24 mouse cellular contexts compared by ENCODE assay signal in the genomic region with DNA sequence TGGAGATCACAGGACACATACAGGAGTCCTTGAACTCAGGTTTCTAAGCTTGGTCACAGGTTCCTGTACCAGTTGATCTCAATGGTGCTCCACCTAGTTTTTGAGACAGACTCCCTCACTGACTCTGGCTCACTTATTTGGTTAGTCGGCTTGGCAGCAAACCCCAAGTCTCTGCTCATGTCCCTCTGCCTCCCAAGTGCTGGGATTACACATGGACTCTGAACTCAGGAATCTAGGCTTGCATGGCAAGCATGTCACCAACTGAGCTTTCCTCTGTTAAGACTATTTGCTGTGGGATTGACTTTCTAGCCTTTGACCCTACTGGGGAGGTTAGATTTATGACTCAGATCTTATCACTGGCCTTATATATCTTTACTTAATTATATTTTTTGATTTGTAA.
A peak's percentile ranks its signal among the peaks of the same experiment; 100 is the strongest.
DNase-seq lines count a peak whose midpoint lies in the region; ATAC-seq and TF ChIP-seq lines count a peak whose summit lies in the region.
"Had no signal": no experiment of that assay in that cellular context is flagged by ENCODE, and none has a peak within 500 bp of the region (broad histone marks: within the 10 kb centered on the region; RNA-seq: fewer than 3 reads in every experiment).

No protein-coding gene starts in this region.

- H3K4me3 ChIP-seq in liver, adult 2 months (ENCODE audit: insufficient read depth, low read depth, low read length), result no peak overlapping the region
- no peak overlapping the region for H3K4me3 ChIP-seq in liver, postnatal 0 days (ENCODE audit: low read depth, low read length)
- no peak overlapping the region for H3K4me3 ChIP-seq in intestine, embryonic 15.5 days (replicated peaks)
- no peak overlapping the region for H3K4me3 ChIP-seq in small intestine, adult 2 months (ENCODE audit: low read depth, low read length)
- H3K4me3 ChIP-seq: embryonic facial prominence, embryonic 12.5 days; embryonic facial prominence, embryonic 15.5 days; erythroblast, embryonic 14.5 days; gastrocnemius, adult 2 months; hindbrain, embryonic 12.5 days; hindbrain, embryonic 15.5 days had no signal

- DNase-seq in liver, adult 2 months (ENCODE audit: extremely low read depth, low read depth, low spot score), result peak; percentile 72
- DNase-seq in liver, postnatal 0 days, result no peak
- DNase-seq in embryo, embryonic 9.5 days (ENCODE audit: extremely low spot score), result no peak
- DNase-seq: adrenal gland, postnatal 10 days; adrenal gland, postnatal 36 days; cerebellum, adult 18-20 months; cerebellum, adult 9-10 months; cerebellum, postnatal 14 days; forebrain, postnatal 0 days; gastrocnemius, adult 2 months; gastrocnemius, postnatal 14 days; heart, adult 11 months had no signal

- no peaks in the 10 kb centered on the region for H3K27me3 ChIP-seq in liver, adult 2 months (ENCODE audit: control insufficient read depth, insufficient read depth, low read length)
- no peaks in the 10 kb centered on the region for H3K27me3 ChIP-seq in liver, postnatal 0 days (ENCODE audit: insufficient read depth, low read length)
- H3K27me3 ChIP-seq in intestine, embryonic 15.5 days (replicated peaks), result no peaks in the 10 kb centered on the region
- H3K27me3 ChIP-seq in small intestine, adult 2 months (ENCODE audit: control insufficient read depth, insufficient read depth, low read length), result no peaks in the 10 kb centered on the region
- H3K27me3 ChIP-seq: embryonic facial prominence, embryonic 12.5 days; embryonic facial prominence, embryonic 15.5 days; hindbrain, embryonic 12.5 days; hindbrain, embryonic 15.5 days had no signal

- TF ChIP-seq CTCF in liver, adult 2 months (IDR thresholded peaks at IDR 0.05; ENCODE audit: low read depth, low read length), result no peak
- TF ChIP-seq CTCF in liver, postnatal 0 days (IDR thresholded peaks at IDR 0.05; ENCODE audit: low read depth), result no peak
- no peak for TF ChIP-seq CTCF in small intestine, adult 2 months (IDR thresholded peaks at IDR 0.05; ENCODE audit: extremely low read depth, insufficient read length, insufficient replicate concordance, low read depth, low read length)

- H3K4me1 ChIP-seq in liver, adult 2 months (ENCODE audit: control insufficient read depth, insufficient read depth, low read length), result peaks cover 5% of the 10 kb centered on the region; the same call in 1 of the 2 replicates
- H3K4me1 ChIP-seq in liver, postnatal 0 days (ENCODE audit: insufficient read depth), result 0 out of 2 replicates have a peak, but pooled peaks cover 6% of the 10 kb centered on the region
- H3K4me1 ChIP-seq in intestine, embryonic 15.5 days (replicated peaks), result no peaks in the 10 kb centered on the region
- H3K4me1 ChIP-seq in small intestine, adult 2 months (ENCODE audit: control insufficient read depth, insufficient read depth, insufficient read length, low read length), result peaks cover 21% of the 10 kb centered on the region; the same call in 1 of the 2 replicates
- H3K4me1 ChIP-seq: embryonic facial prominence, embryonic 12.5 days; hindbrain, embryonic 15.5 days had no signal

- no peaks in the 10 kb centered on the region for H3K36me3 ChIP-seq in liver, adult 2 months (ENCODE audit: control insufficient read depth, insufficient read depth, low read length)
- H3K36me3 ChIP-seq in liver, postnatal 0 days (replicated peaks; ENCODE audit: insufficient read depth, low read length), result no peaks in the 10 kb centered on the region
- no peaks in the 10 kb centered on the region for H3K36me3 ChIP-seq in intestine, embryonic 15.5 days
- H3K36me3 ChIP-seq in small intestine, adult 2 months (ENCODE audit: control insufficient read depth, insufficient read depth, low read length), result no peaks in the 10 kb centered on the region
- H3K36me3 ChIP-seq: embryonic facial prominence, embryonic 12.5 days; embryonic facial prominence, embryonic 15.5 days; hindbrain, embryonic 12.5 days; hindbrain, embryonic 15.5 days had no signal

- H3K9ac ChIP-seq in liver, adult 2 months (ENCODE audit: low read depth, low read length), result no peak overlapping the region
- no peak overlapping the region for H3K9ac ChIP-seq in liver, postnatal 0 days (replicated peaks)
- no peak overlapping the region for H3K9ac ChIP-seq in intestine, embryonic 15.5 days
- H3K9ac ChIP-seq: embryonic facial prominence, embryonic 12.5 days; embryonic facial prominence, embryonic 15.5 days; forebrain, postnatal 0 days; hindbrain, embryonic 12.5 days; hindbrain, embryonic 15.5 days had no signal

- no peak overlapping the region for H3K27ac ChIP-seq in liver, adult 2 months (replicated peaks; ENCODE audit: insufficient read depth, low read depth, low read length)
- H3K27ac ChIP-seq in liver, postnatal 0 days (ENCODE audit: low read depth), result no peak overlapping the region
- peak overlapping the region; percentile 29; the same call in 1 of the 2 replicates for H3K27ac ChIP-seq in intestine, embryonic 15.5 days
- H3K27ac ChIP-seq in small intestine, adult 2 months (ENCODE audit: insufficient read depth, low read depth, low read length), result peak overlapping the region; percentile 60
- H3K27ac ChIP-seq: embryonic facial prominence, embryonic 12.5 days; embryonic facial prominence, embryonic 15.5 days; gastrocnemius, adult 2 months; hindbrain, embryonic 12.5 days; hindbrain, embryonic 15.5 days had no signal

- H3K79me2 ChIP-seq in liver, adult 2 months (ENCODE audit: control insufficient read depth, insufficient read depth, low read length), result no peaks in the 10 kb centered on the region; the same call in 1 of the 2 replicates

- no peaks in the 10 kb centered on the region for H3K9me3 ChIP-seq in liver, postnatal 0 days (ENCODE audit: low read length)
- no peaks in the 10 kb centered on the region for H3K9me3 ChIP-seq in intestine, embryonic 15.5 days
- H3K9me3 ChIP-seq: embryonic facial prominence, embryonic 12.5 days; embryonic facial prominence, embryonic 15.5 days; hindbrain, embryonic 12.5 days; hindbrain, embryonic 15.5 days had no signal

- TF ChIP-seq EP300 in liver, postnatal 0 days (IDR thresholded peaks at IDR 0.05; ENCODE audit: low read depth), result no peak

- no peak overlapping the region for H3K4me2 ChIP-seq in liver, postnatal 0 days (ENCODE audit: low read depth, low read length)
- H3K4me2 ChIP-seq in intestine, embryonic 15.5 days (replicated peaks), result no peak overlapping the region
- H3K4me2 ChIP-seq: embryonic facial prominence, embryonic 12.5 days; embryonic facial prominence, embryonic 15.5 days; heart, embryonic 11.5 days; hindbrain, embryonic 12.5 days; hindbrain, embryonic 15.5 days had no signal

- TF ChIP-seq POLR2A in liver, adult 2 months (IDR thresholded peaks at IDR 0.05; ENCODE audit: extremely low read depth, insufficient read depth, low read length), result no peak
- no peak for TF ChIP-seq POLR2A in small intestine, adult 2 months (IDR thresholded peaks at IDR 0.05; ENCODE audit: low read depth, low read length)

- WGBS in liver, adult 2 months, result 41% methylated on average over 1 of the region's 1 CpGs
- WGBS in liver, postnatal 0 days (ENCODE audit: insufficient replicate concordance), result 81% methylated on average over 1 of the region's 1 CpGs
- 71% methylated on average over 1 of the region's 1 CpGs for WGBS in intestine, embryonic 15.5 days
- WGBS in small intestine, adult 2 months, result 29% methylated on average over 1 of the region's 1 CpGs

- ATAC-seq in liver, postnatal 0 days, result no peak
- ATAC-seq in intestine, embryonic 15.5 days, result peak; percentile 56; the same call in 1 of the 2 replicates
- no peak for ATAC-seq in erythroid progenitor cell, adult 5-6 weeks (replicated peaks; ENCODE audit: low FRiP score, poor library complexity, severe bottlenecking)
- no peak for ATAC-seq in megakaryocyte-erythroid progenitor cell, adult 5-6 weeks (replicated peaks; ENCODE audit: low FRiP score, low TSS enrichment, poor library complexity, severe bottlenecking)
- ATAC-seq: activated CD4-positive, CD25-positive, alpha-beta regulatory T cell, adult 4 months; forebrain, embryonic 14.5 days; forebrain, postnatal 0 days had no signal

Comparison
In these comparisons a context has a peak if more than half of its experiments do, and no peak if none do; other contexts are left out.
1. H3K27ac ChIP-seq: peak in intestine, embryonic 15.5 days (single experiment) and small intestine, adult 2 months (single experiment); none in liver, adult 2 months (single experiment) and liver, postnatal 0 days (single experiment).